Mouse (Mus musculus) G1E (cell line): ENCODE measurements at regions not wholly inside any gene's neighbourhood (a gene's known extent, or its start where the extent isn't known, plus 50 kb on each side); places are given as distances from the start of the nearest gene placed in this dataset.

ENCODE experiments used
- ATAC-seq: 2 replicates; pipeline ENCODE4 v1.8.0; 2016; ENCODE audit warnings: mild to moderate bottlenecking; ENCODE audit not compliant: insufficient number of reproducible peaks, poor library complexity, low FRiP score, severe bottlenecking; ENCODE audit errors: extremely low read depth
- DNase-seq: peaks from one replicate; pipeline ENCODE4 v3.0.0; 2012; ENCODE audit warnings: low spot score
- H3K27me3 ChIP-seq: 2 replicates; pipeline ENCODE4 v1.6.1; 2012; ENCODE audit warnings: mild to moderate bottlenecking, low read length, inconsistent platforms; ENCODE audit not compliant: insufficient read depth
- H3K36me3 ChIP-seq: replicated peaks from 2 replicates; pipeline ENCODE3; 2012; ENCODE audit warnings: mild to moderate bottlenecking, inconsistent platforms
- H3K4me1 ChIP-seq: 2 replicates; pipeline ENCODE4 v1.6.1; 2012; ENCODE audit warnings: low read depth, low read length, inconsistent platforms, mixed read lengths; ENCODE audit not compliant: insufficient read depth
- H3K4me3 ChIP-seq: 2 replicates; pipeline ENCODE4 v1.5.1; 2012; ENCODE audit warnings: low read depth, mild to moderate bottlenecking, inconsistent platforms, low read length, moderate library complexity, mixed read lengths
- H3K9me3 ChIP-seq: replicated peaks from 2 replicates; pipeline ENCODE4 v1.6.1; 2012; ENCODE audit warnings: inconsistent platforms
- CTCF ChIP-seq: IDR thresholded peaks from 2 replicates; pipeline ENCODE4 v1.5.1; 2012; ENCODE audit warnings: low read depth, low read length, inconsistent platforms, mixed read lengths
- GATA1 ChIP-seq: IDR thresholded peaks from 2 replicates; pipeline ENCODE4 v1.6.1; 2012; ENCODE audit warnings: borderline replicate concordance, low read length, inconsistent platforms, mixed read lengths
- GATA2 ChIP-seq: IDR thresholded peaks from 2 replicates; pipeline ENCODE4 v1.6.1; 2012; ENCODE audit warnings: low read depth, low read length, inconsistent platforms, borderline replicate concordance
- POLR2AphosphoS5 ChIP-seq: IDR thresholded peaks from 2 replicates; pipeline ENCODE4 v1.6.1; 2012; ENCODE audit warnings: low read depth, low read length, inconsistent platforms; ENCODE audit not compliant: insufficient replicate concordance
- TAL1 ChIP-seq: conservative IDR thresholded peaks from 2 replicates; pipeline ENCODE4 v1.6.1; 2012; ENCODE audit warnings: low read depth, low read length, inconsistent platforms, mixed read lengths

DNA sequence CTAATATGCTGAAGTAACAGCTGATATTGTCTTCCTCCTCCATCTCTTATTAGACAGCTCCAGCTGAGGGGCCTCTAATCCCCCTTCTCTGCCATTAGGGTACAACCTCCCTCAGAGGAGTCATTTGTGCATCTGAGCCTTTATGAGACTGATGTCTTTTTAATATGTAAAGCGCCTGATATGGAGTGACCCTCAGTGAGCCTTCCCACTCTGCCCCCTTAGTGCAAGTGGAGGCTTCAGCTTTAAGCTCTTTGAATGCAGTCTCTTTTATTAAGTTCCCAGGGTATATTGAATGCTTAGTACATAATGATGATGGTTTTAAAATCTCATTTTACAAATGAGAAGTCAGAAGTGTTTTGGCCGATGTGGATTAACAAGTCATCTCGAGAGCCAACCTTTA, 191.5 kb downstream of the Otol1 start:
- DNase-seq = no peak
- H3K4me3 ChIP-seq = no peak overlapping the region
- no peaks in the 10 kb centered on the region for H3K4me1 ChIP-seq
- H3K27me3 ChIP-seq = no peaks in the 10 kb centered on the region
- ATAC-seq = no peak
- no peaks in the 10 kb centered on the region for H3K9me3 ChIP-seq
- no peaks in the 10 kb centered on the region for H3K36me3 ChIP-seq
- TF ChIP-seq CTCF (no peak), GATA2 (no peak)

DNA sequence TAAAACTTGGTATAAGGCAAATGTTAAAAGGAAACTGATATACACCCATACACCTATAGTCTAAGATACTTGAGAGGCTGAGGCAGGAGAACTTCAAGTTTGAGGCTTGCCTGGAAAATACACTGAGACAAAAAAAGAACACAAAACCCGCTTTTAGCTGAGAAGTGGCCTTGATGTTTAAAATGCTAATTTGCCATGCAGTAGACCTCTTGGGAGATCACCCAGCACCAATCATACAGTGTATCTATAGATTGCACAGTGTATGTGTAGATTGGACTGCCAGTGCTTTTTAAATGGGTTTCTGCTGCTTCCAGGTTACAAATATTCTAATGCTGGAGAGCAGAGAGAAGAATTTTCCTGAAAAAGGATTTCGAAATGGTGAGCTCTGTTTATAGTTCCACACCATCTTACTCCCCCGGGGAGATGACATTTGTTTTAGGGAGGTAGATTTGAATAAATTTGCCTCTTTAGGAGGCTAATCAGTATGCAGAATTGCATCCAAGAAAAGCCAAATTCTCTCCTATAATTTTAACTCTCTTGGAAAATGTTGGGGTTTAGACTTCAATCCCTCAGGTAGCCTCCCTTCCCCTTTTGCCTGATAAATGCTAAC, 194.0 kb downstream of the Otol1 start:
- no peak for ATAC-seq
- no peak for DNase-seq
- Histone ChIP-seq H3K36me3 (no peaks in the 10 kb centered on the region), H3K9me3 (0 out of 2 replicates have a peak, but pooled peaks cover 4% of the 10 kb centered on the region), H3K27me3 (no peaks in the 10 kb centered on the region), H3K4me3 (no peak overlapping the region), H3K4me1 (no peaks in the 10 kb centered on the region)
- TF ChIP-seq TAL1 (no peak), CTCF (no peak), POLR2AphosphoS5 (no peak), GATA1 (no peak), GATA2 (no peak)

DNA sequence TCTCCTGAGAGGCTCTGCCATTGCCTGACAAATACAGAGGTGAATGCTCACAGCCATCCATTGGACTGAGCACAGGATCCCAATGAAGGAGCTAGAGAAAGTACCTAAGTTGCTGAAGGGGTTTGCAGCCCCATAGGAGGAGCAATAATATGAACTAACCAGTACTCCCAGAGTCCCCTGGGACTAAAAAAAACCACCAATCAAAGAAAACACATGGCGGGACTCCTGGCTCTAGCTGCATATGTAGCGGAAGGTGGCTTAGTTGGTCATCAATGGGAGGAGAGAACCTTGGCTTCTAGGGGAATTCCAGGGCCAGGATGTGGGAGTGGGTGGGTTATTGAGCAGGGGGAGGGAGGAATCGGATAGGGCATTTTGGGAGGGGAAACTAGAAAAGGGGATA, 207.8 kb downstream of the Otol1 start:
- Histone ChIP-seq H3K9me3 (no peaks in the 10 kb centered on the region), H3K4me3 (no peak overlapping the region), H3K27me3 (no peaks in the 10 kb centered on the region), H3K36me3 (no peaks in the 10 kb centered on the region), H3K4me1 (no peaks in the 10 kb centered on the region)
- no peak for DNase-seq
- no peak for ATAC-seq
- no peak for TF ChIP-seq CTCF
- no peak for TF ChIP-seq POLR2AphosphoS5
- no peak for TF ChIP-seq TAL1
- TF ChIP-seq GATA1 = no peak
- no peak for TF ChIP-seq GATA2

DNA sequence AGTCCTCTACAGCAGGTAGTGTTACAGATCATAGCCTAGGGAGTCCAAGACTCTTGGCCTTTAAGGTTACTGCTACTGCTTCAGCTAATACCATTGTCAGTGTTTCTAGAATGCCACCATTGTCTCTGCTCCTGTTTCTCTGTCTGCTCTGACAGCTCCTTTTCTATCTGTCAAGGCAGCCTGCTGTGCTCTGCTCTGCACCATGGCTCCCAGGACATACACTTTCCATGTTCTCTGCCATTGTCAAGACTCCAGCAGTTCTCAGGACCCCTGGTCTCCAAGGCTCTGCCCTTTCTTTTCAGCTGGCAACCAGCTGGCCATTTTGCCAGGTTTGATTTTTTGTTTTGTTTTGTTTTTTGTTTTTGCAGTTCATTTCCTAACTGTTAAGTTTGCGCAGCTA, 208.7 kb downstream of the Otol1 start:
- Histone ChIP-seq H3K4me1 (no peaks in the 10 kb centered on the region), H3K36me3 (no peaks in the 10 kb centered on the region), H3K9me3 (no peaks in the 10 kb centered on the region), H3K27me3 (no peaks in the 10 kb centered on the region), H3K4me3 (no peak overlapping the region)
- DNase-seq = no peak
- TF ChIP-seq GATA1 (no peak), POLR2AphosphoS5 (no peak), GATA2 (no peak), CTCF (no peak), TAL1 (no peak)
- ATAC-seq = no peak

DNA sequence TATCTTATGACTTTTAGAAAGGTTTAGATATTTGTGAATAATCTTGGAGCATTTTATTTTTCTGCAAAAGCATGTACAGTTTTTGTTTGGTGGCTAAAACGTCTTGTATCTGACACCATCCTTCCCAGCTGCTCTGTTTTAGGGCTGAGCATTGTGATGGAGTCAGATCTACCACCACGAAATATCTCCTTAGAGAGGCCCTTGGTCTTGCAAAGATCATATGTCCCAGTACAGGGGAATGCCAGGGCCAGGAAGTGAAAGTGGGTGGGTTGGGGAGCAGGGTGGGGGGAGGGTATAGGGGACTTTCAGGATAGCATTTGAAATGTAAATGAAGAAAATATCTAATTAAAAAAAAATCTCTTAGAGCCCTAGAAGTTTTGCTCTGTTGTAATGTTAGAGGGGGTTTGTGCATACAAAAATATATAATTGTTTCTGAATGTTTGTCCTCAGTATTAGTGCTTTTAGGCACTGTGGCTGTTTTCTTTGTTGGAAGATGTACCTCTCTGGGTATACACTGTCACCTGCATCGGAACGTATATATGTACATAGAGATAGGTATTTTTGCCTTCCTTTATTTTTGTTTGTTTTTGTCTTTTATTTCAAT, 211.4 kb downstream of the Otol1 start:
- H3K4me1 ChIP-seq = no peaks in the 10 kb centered on the region
- no peak for ATAC-seq
- DNase-seq = no peak
- H3K9me3 ChIP-seq = no peaks in the 10 kb centered on the region
- no peak overlapping the region for H3K4me3 ChIP-seq
- H3K36me3 ChIP-seq = no peaks in the 10 kb centered on the region
- no peaks in the 10 kb centered on the region for H3K27me3 ChIP-seq
- no peak for TF ChIP-seq GATA1
- TF ChIP-seq POLR2AphosphoS5 = no peak
- no peak for TF ChIP-seq TAL1
- TF ChIP-seq CTCF = no peak
- TF ChIP-seq GATA2 = no peak

DNA sequence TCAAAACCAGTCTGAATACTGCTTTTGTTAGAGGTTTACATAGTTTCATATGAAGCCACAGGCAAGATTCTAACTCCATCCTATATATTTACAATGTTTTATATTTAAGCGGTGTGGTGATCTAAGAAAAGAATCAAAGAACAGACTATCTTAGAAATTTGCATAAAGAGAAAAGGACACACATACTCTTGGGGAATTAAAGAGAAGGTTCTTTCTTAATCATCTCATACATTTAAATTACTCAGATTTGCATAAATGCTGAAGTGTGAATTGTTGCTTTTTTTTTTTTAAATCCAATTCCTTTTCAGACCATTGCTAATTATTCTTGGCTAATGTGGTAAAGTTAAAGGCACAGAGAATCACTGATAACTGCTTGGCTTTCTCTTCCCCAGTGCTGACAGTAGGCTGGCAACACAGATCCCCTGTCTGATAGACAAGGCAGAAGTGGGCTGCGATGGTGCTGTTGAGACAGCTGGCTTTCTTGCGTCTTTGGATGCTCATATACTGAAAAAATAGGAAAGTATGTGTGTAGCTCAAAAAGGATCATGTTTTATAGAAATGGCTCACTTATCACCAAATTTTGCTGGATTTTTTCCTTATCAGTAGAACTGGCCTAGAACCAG, 216.1 kb downstream of the Otol1 start:
- Histone ChIP-seq H3K36me3 (no peaks in the 10 kb centered on the region), H3K27me3 (no peaks in the 10 kb centered on the region), H3K4me3 (no peak overlapping the region), H3K9me3 (peaks cover 26% of the 10 kb centered on the region), H3K4me1 (no peaks in the 10 kb centered on the region)
- TF ChIP-seq CTCF (no peak), GATA1 (no peak), GATA2 (no peak), TAL1 (no peak), POLR2AphosphoS5 (no peak)
- ATAC-seq (no peak), DNase-seq (no peak)
